Mouse (Mus musculus): ENCODE data around the gene Ppp3ca. TPM values are rescaled to one million over a fixed set of nuclear protein-coding genes. Genes with fewer than 3 reads are reported as not detected.
A peak's percentile ranks its signal among the peaks of the same experiment; 100 is the strongest.

Gene Ppp3ca
- polyA plus RNA-seq, 1 experiment from 2014 or later: 84.3 TPM

GRCm38 (mm10) chr3:136863127-136863526, 193.2 kb downstream of the Ppp3ca start:
- Histone ChIP-seq H3K4me1 (no peaks in the 10 kb centered on the region), H3K9ac (no peak overlapping the region), H3K9me3 (no peaks in the 10 kb centered on the region), H3K4me3 (replicated peaks) (no peak overlapping the region), H3K27ac (no peak overlapping the region), H3K4me2 (no peak overlapping the region), H3K27me3 (no peaks in the 10 kb centered on the region), H3K36me3 (replicated peaks) (no peaks in the 10 kb centered on the region)
- WGBS: 89% methylated on average over 5 of the region's 5 CpGs
- ATAC-seq (ENCODE audit: low FRiP score): no peak

- no peak overlapping the region for H3K4me3 ChIP-seq (replicated peaks)
- H3K4me2 ChIP-seq: no peak overlapping the region
- H3K27ac ChIP-seq: no peak overlapping the region
- H3K9ac ChIP-seq: no peak overlapping the region
- no peaks in the 10 kb centered on the region for H3K4me1 ChIP-seq
- H3K36me3 ChIP-seq (replicated peaks): no peaks in the 10 kb centered on the region
- no peaks in the 10 kb centered on the region for H3K9me3 ChIP-seq
- no peak for ATAC-seq (ENCODE audit: low FRiP score)
- no peaks in the 10 kb centered on the region for H3K27me3 ChIP-seq
Measured at GRCm38 (mm10) chr3:136864306-136864705, 194.4 kb downstream of the Ppp3ca start.

- Histone ChIP-seq H3K9ac (no peak overlapping the region), H3K27me3 (no peaks in the 10 kb centered on the region), H3K9me3 (no peaks in the 10 kb centered on the region), H3K36me3 (replicated peaks) (no peaks in the 10 kb centered on the region), H3K27ac (no peak overlapping the region), H3K4me2 (no peak overlapping the region), H3K4me1 (0 out of 2 replicates have a peak, but pooled peaks cover under 1% of the 10 kb centered on the region), H3K4me3 (replicated peaks) (no peak overlapping the region)
- 88% methylated on average over 4 of the region's 4 CpGs for WGBS
- ATAC-seq (ENCODE audit: low FRiP score): no peak
Measured at GRCm38 (mm10) chr3:136865176-136865859, 195.4 kb downstream of the Ppp3ca start.

GRCm38 (mm10) chr3:136866095-136866494, 196.2 kb downstream of the Ppp3ca start:
- H3K9ac ChIP-seq: no peak overlapping the region
- H3K4me2 ChIP-seq: no peak overlapping the region
- 96% methylated on average over 3 of the region's 3 CpGs for WGBS
- H3K27me3 ChIP-seq: no peaks in the 10 kb centered on the region
- H3K36me3 ChIP-seq (replicated peaks): no peaks in the 10 kb centered on the region
- H3K9me3 ChIP-seq: no peaks in the 10 kb centered on the region
- H3K4me1 ChIP-seq: peaks cover 8% of the 10 kb centered on the region; the same call in 1 of the 2 replicates
- no peak for ATAC-seq (ENCODE audit: low FRiP score)
- no peak overlapping the region for H3K4me3 ChIP-seq (replicated peaks)
- no peak overlapping the region for H3K27ac ChIP-seq

GRCm38 (mm10) chr3:136866571-136866970, 196.6 kb downstream of the Ppp3ca start:
- no peaks in the 10 kb centered on the region for H3K9me3 ChIP-seq
- no peak overlapping the region for H3K4me2 ChIP-seq
- H3K4me3 ChIP-seq (replicated peaks): no peak overlapping the region
- peaks cover 13% of the 10 kb centered on the region; the same call in 1 of the 2 replicates for H3K4me1 ChIP-seq
- no peak overlapping the region for H3K27ac ChIP-seq
- no peak for ATAC-seq (ENCODE audit: low FRiP score)
- no peaks in the 10 kb centered on the region for H3K36me3 ChIP-seq (replicated peaks)
- H3K9ac ChIP-seq: no peak overlapping the region
- H3K27me3 ChIP-seq: no peaks in the 10 kb centered on the region
- whole genome bisulfite sequencing: 83% methylated on average over 3 of the region's 3 CpGs

DNA sequence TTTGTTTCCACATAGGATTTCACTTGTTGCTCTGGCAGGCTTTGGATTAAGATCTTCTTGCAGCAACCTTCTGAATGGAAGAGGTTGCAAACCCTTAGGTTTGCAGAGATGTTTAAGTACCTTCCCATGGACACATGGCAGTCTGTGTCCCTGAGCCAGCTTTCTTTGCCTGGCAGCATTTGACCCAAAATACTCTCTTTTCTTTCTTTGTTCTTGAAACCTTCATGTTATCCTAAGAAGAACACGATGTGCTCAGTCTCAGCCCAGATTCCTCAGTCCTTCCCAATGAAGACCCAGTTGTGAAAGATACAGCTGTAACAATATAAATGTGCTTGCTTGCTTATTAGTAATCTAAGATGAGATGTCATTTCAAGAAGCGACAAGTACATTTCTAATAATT, 197.4 kb downstream of the Ppp3ca start:
- H3K36me3 ChIP-seq (replicated peaks): no peaks in the 10 kb centered on the region
- no peak for ATAC-seq (ENCODE audit: low FRiP score)

GRCm38 (mm10) chr3:136871772-136872532, 202.0 kb downstream of the Ppp3ca start:
- Histone ChIP-seq H3K36me3 (replicated peaks) (no peaks in the 10 kb centered on the region), H3K4me1 (peaks cover 34% of the 10 kb centered on the region), H3K27me3 (no peaks in the 10 kb centered on the region), H3K9ac (no peak overlapping the region), H3K4me3 (replicated peaks) (no peak overlapping the region), H3K9me3 (no peaks in the 10 kb centered on the region), H3K27ac (peak overlapping the region; percentile 8; the same call in 1 of the 2 replicates), H3K4me2 (no peak overlapping the region)
- peak; percentile 43 for ATAC-seq (ENCODE audit: low FRiP score)
- WGBS: 72% methylated on average over 14 of the region's 14 CpGs

More for the DNA sequence above, 197.4 kb downstream of the Ppp3ca start:
- no peak overlapping the region for H3K4me3 ChIP-seq (replicated peaks)
- 96% methylated on average over 2 of the region's 2 CpGs for WGBS
- H3K4me2 ChIP-seq: no peak overlapping the region
- H3K27me3 ChIP-seq: no peaks in the 10 kb centered on the region
- H3K27ac ChIP-seq: no peak overlapping the region
- no peak overlapping the region for H3K9ac ChIP-seq
- H3K4me1 ChIP-seq: peaks cover 21% of the 10 kb centered on the region; the same call in 1 of the 2 replicates
- H3K9me3 ChIP-seq: no peaks in the 10 kb centered on the region

GRCm38 (mm10) chr3:136872533-136873095, 202.7 kb downstream of the Ppp3ca start:
- Histone ChIP-seq H3K9ac (no peak overlapping the region), H3K36me3 (replicated peaks) (no peaks in the 10 kb centered on the region), H3K27me3 (no peaks in the 10 kb centered on the region), H3K9me3 (no peaks in the 10 kb centered on the region), H3K27ac (no peak overlapping the region), H3K4me3 (replicated peaks) (no peak overlapping the region), H3K4me1 (peaks cover 34% of the 10 kb centered on the region), H3K4me2 (no peak overlapping the region)
- 72% methylated on average over 8 of the region's 8 CpGs for WGBS
- no peak for ATAC-seq (ENCODE audit: low FRiP score)

DNA sequence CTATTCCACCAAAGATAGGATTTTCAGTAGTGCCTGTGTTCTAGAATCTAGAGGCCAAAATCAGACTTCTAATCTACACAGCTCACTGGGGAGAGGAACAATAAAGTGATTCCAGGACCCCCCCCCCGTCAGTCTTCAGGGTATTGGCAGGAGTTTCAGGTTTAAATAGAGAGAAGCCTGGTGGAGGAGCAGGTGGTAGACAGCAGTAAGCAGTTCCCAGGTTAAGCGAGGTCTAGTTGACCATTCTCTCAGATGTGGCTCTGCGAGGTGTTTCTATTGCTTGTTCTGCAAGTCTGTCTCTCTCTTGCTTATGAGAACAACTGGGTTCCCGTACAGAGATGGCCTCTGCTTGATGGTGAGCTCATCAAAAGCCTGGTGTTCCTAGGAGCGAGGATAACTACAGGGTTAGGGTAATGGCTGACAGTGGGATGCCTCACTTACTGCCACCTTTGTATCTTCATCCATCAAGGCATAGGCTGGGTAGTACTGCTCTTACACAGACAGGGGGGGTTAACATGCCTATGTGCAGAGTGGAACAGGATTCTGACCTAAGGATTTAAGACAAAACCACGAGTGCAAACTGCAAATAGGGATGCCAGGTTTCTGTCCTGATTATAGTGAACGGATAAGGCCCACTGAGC, 204.0 kb downstream of the Ppp3ca start:
- Histone ChIP-seq H3K9ac (no peak overlapping the region), H3K4me3 (replicated peaks) (no peak overlapping the region)
- peak; percentile 60; the same call in 1 of the 2 replicates for ATAC-seq (ENCODE audit: low FRiP score)

GRCm38 (mm10) chr3:136874566-136874965, 204.6 kb downstream of the Ppp3ca start:
- ATAC-seq (ENCODE audit: low FRiP score): peak; percentile 67
- no peak overlapping the region for H3K9ac ChIP-seq
- H3K4me2 ChIP-seq: no peak overlapping the region
- no peaks in the 10 kb centered on the region for H3K27me3 ChIP-seq
- H3K27ac ChIP-seq: no peak overlapping the region
- H3K9me3 ChIP-seq: no peaks in the 10 kb centered on the region
- no peaks in the 10 kb centered on the region for H3K36me3 ChIP-seq (replicated peaks)
- 19% methylated on average over 5 of the region's 5 CpGs for WGBS
- H3K4me3 ChIP-seq (replicated peaks): no peak overlapping the region
- peaks cover 34% of the 10 kb centered on the region for H3K4me1 ChIP-seq

More for the DNA sequence above, 204.0 kb downstream of the Ppp3ca start:
- Histone ChIP-seq H3K4me1 (peaks cover 34% of the 10 kb centered on the region), H3K27ac (0 out of 2 replicates have a peak overlapping the region, but pooled peaks have one; percentile 8), H3K36me3 (replicated peaks) (no peaks in the 10 kb centered on the region), H3K9me3 (no peaks in the 10 kb centered on the region), H3K4me2 (no peak overlapping the region), H3K27me3 (no peaks in the 10 kb centered on the region)
- 62% methylated on average over 7 of the region's 7 CpGs for WGBS

- H3K4me3 ChIP-seq (replicated peaks): no peak overlapping the region
- H3K4me1 ChIP-seq: no peaks in the 10 kb centered on the region
- no peak overlapping the region for H3K27ac ChIP-seq
- no peaks in the 10 kb centered on the region for H3K9me3 ChIP-seq
- no peak for ATAC-seq (ENCODE audit: low FRiP score)
- no peak overlapping the region for H3K4me2 ChIP-seq
- H3K9ac ChIP-seq: no peak overlapping the region
- H3K27me3 ChIP-seq: no peaks in the 10 kb centered on the region
- WGBS: 90% methylated on average over 9 of the region's 9 CpGs
- H3K36me3 ChIP-seq (replicated peaks): no peaks in the 10 kb centered on the region
Measured at GRCm38 (mm10) chr3:136887741-136888140, 217.8 kb downstream of the Ppp3ca start.

GRCm38 (mm10) chr3:136892140-136892539, 222.2 kb downstream of the Ppp3ca start:
- Histone ChIP-seq H3K27me3 (no peaks in the 10 kb centered on the region), H3K4me3 (replicated peaks) (no peak overlapping the region), H3K27ac (no peak overlapping the region), H3K36me3 (replicated peaks) (0 out of 2 replicates have a peak, but pooled peaks cover 5% of the 10 kb centered on the region), H3K9me3 (no peaks in the 10 kb centered on the region), H3K9ac (no peak overlapping the region), H3K4me1 (peaks cover 15% of the 10 kb centered on the region), H3K4me2 (no peak overlapping the region)
- WGBS: 78% methylated on average over 3 of the region's 3 CpGs
- no peak for ATAC-seq (ENCODE audit: low FRiP score)

Measured in forebrain, embryonic 12.5 days (tissue).